Mouse (Mus musculus): ENCODE results near the gene Olfr73. TPM values are rescaled to one million over a fixed set of nuclear protein-coding genes. Genes with fewer than 3 reads are reported as not detected.

Gene Olfr73
- polyA plus RNA-seq (2012; fragmentation: generic; extraction: Trizol): not detected

GRCm38 (mm10) chr2:88037599-88037998, at the start of gene Olfr73:
Gene Olfr73, minus strand, starts transcription at chr2:88037699.

DNA sequence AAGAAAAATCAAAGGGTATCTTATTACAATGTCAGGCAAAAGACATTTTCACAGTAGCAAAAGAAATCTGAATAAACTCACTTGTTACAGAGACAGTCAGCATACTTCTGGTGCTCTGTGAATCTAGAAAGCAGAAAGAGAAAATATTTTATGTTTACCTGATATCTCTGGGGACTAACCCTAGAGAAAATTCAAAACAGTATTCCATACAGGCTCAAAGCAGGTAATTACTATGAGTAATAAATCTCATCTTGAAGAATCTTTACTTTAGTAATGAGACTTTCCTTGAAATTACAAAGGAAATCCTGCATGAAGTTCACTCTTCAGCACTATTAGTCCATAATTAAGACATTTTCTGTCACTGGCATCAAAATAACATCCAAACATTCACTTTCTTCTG, 34.2 kb upstream of the Olfr73 start, which contains the start of gene Olfr1163:
Gene Olfr1163 (minus strand): TSS at position 101 of the 400 bp plus-strand sequence.

GRCm38 (mm10) chr2:88051029-88051428, 13.5 kb upstream of the Olfr73 start, which contains the start of gene Olfr1162:
Gene Olfr1162, minus strand, starts transcription at chr2:88051129.

DNA sequence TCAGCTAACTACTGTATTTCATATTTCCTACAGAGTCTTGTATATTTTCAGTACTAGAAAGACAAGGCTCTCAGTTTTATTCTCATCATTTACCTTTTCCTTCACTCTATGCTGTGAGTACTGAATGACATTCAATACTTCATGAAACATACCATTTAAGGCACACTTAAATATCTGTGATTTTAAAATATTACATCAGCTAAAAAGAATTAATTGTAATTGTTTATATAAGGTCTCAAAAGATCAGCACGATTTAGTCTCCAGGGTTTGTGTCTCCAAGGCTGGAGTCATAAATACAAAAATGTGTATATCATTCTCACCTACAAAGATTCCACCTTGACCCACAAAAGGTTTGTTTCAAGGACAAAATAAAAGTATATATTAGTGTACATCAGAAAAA, 15.0 kb downstream of the Olfr73 start, which contains the start of gene Olfr1161:
Gene Olfr1161 (plus strand): TSS at position 301 of the 400 bp plus-strand sequence.

DNA sequence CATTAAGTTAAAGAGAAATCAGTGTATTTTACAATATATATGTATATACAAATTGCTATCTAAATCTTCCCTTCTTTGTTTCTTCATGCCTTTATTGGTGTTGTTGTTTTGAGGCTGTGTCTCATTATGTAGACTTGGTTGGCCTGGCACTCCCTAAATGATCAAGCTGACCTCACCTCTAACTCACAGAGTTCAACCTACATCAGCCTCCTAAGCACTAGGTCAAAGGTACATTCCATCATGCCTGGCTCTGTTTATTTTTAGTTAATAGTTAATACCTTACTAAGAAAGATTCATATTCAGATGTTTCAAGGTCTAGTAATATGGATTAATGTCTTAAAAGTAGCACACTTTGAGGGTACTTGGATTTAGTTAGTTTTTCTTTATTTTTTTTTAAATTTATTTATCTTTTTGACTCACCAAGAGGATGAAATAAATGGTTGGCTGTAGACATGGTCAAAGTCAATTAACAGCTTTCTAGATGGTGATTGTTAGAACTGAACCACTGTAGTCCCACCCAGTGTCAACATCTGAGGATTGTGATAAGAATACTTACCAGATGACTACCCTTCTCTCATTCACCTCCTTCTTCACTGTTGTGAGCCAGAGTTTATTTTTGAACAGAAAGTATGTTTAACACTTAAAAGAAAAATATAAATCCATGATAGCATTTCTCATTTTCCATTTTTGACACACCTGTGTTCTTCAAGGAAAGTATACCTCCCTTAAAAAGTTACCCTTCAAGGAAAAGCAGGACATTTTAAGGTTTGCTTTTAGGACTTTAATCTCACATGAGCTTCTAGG, 29.8 kb downstream of the Olfr73 start, which contains the start of gene Olfr1160:
Gene Olfr1160 (minus strand): TSS at position 754 of the 804 bp plus-strand sequence.

GRCm38 (mm10) chr2:87989813-87990212, 47.7 kb downstream of the Olfr73 start, which contains the start of gene Olfr1158:
Gene Olfr1158, plus strand, starts transcription at chr2:87990113.

Other genes with a start within 250 kb of the Olfr73 start
- gene Olfr1143, start 237.1 kb downstream of the Olfr73 start, polyA plus RNA-seq (2012; fragmentation: generic; extraction: Trizol): not detected
- gene Olfr1145, start 227.9 kb downstream of the Olfr73 start, polyA plus RNA-seq (2012; fragmentation: generic; extraction: Trizol): not detected
- not detected for gene Olfr1148, start 207.2 kb downstream of the Olfr73 start, polyA plus RNA-seq (2012; fragmentation: generic; extraction: Trizol)
- not detected for gene Olfr1150-ps1, start 193.7 kb downstream of the Olfr73 start, polyA plus RNA-seq (2012; fragmentation: generic; extraction: Trizol)
- not detected for gene Olfr1151, start 181.8 kb downstream of the Olfr73 start, polyA plus RNA-seq (2012; fragmentation: generic; extraction: Trizol)
- gene Olfr1152, start 171.2 kb downstream of the Olfr73 start, polyA plus RNA-seq (2012; fragmentation: generic; extraction: Trizol): not detected
- not detected for gene Olfr1153, start 142.7 kb downstream of the Olfr73 start, polyA plus RNA-seq (2012; fragmentation: generic; extraction: Trizol)
- not detected for gene Olfr1154, start 132.5 kb downstream of the Olfr73 start, polyA plus RNA-seq (2012; fragmentation: generic; extraction: Trizol)
- gene Olfr1155, start 92.6 kb downstream of the Olfr73 start, polyA plus RNA-seq (2012; fragmentation: generic; extraction: Trizol): not detected
- gene Olfr1156, start 84.6 kb downstream of the Olfr73 start, polyA plus RNA-seq (2012; fragmentation: generic; extraction: Trizol): not detected
- gene Olfr1157, start 69.4 kb downstream of the Olfr73 start, polyA plus RNA-seq (2012; fragmentation: generic; extraction: Trizol): not detected
- not detected for gene Olfr74, start 63.0 kb downstream of the Olfr73 start, polyA plus RNA-seq (2012; fragmentation: generic; extraction: Trizol)
- gene Olfr1158, start 47.6 kb downstream of the Olfr73 start, polyA plus RNA-seq (2012; fragmentation: generic; extraction: Trizol): not detected
- gene Olfr1160, start 29.4 kb downstream of the Olfr73 start, polyA plus RNA-seq (2012; fragmentation: generic; extraction: Trizol): not detected
- not detected for gene Olfr1161, start 14.9 kb downstream of the Olfr73 start, polyA plus RNA-seq (2012; fragmentation: generic; extraction: Trizol)
- gene Olfr1162, start 13.4 kb upstream of the Olfr73 start, polyA plus RNA-seq (2012; fragmentation: generic; extraction: Trizol): not detected
- gene Olfr1163, start 34.1 kb upstream of the Olfr73 start, polyA plus RNA-seq (2012; fragmentation: generic; extraction: Trizol): not detected
- not detected for gene Olfr1164, start 56.3 kb upstream of the Olfr73 start, polyA plus RNA-seq (2012; fragmentation: generic; extraction: Trizol)
- gene Olfr1166, start 90.6 kb upstream of the Olfr73 start, polyA plus RNA-seq (2012; fragmentation: generic; extraction: Trizol): not detected
- not detected for gene Olfr1167, start 117.5 kb upstream of the Olfr73 start, polyA plus RNA-seq (2012; fragmentation: generic; extraction: Trizol)
- gene Olfr1168, start 144.2 kb upstream of the Olfr73 start, polyA plus RNA-seq (2012; fragmentation: generic; extraction: Trizol): not detected
- gene Olfr1170, start 190.6 kb upstream of the Olfr73 start, polyA plus RNA-seq (2012; fragmentation: generic; extraction: Trizol): not detected
- gene Olfr1173, start 242.2 kb upstream of the Olfr73 start, polyA plus RNA-seq (2012; fragmentation: generic; extraction: Trizol): not detected

Measured in C3H10T1/2 (cell line).